Mouse (Mus musculus) R1 (cell line): ENCODE measurements around the gene Atp2b4.
A peak's percentile ranks its signal among the peaks of the same experiment; 100 is the strongest.

Source experiments
- DNase-seq: peaks from one replicate; pipeline ENCODE4 v3.0.0-alpha.2; 2018; ENCODE audit warnings: low read depth, low spot score

Gene Atp2b4

DNA sequence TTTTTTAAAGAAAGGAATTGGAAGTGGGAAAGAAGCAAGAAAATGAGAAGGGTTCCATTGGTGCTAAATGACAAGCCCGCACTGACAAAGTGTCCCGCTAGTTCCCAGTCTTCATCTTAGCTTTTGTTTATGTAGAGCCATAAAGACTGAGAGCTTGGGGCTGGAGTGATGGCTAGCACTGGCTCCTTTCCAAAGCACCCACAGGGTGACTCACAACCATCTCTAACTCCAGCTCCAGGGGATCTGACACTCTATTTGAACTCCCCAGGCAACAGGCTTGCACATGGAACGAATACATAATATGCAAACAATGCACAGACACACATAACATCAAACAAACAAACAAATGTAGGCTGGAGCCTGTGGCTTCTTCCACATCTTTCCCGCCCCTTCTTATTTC lies 50.9 kb downstream of the Atp2b4 start:
- DNase-seq: no peak

GRCm38 (mm10) chr1:133745078-133745495 lies 55.8 kb downstream of the Atp2b4 start:
- DNase-seq: no peak

DNA sequence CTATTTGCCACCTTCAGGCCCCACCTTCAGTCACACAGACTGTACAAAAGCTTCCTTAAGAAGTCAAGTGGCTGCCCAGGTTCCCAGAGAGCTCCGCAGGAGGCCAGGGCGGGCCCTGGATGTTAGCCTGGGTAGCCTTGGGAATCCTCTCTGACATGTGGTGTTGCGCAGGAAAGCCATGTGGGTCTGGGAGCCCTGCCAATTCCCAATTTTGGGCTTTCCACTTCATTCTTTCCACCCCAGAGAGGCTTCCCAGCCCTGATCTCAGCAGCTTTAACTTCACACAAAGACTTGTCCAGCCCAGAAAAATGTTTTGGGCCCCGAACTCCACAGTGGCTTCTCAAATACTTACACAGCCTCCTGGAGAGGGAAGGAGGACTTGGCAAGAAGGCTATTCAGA lies 56.2 kb downstream of the Atp2b4 start:
- DNase-seq: peak; percentile 42

GRCm38 (mm10) chr1:133742517-133742916 lies 58.3 kb downstream of the Atp2b4 start:
- DNase-seq: no peak

GRCm38 (mm10) chr1:133741881-133742434 lies 58.9 kb downstream of the Atp2b4 start:
- peak; percentile 31 for DNase-seq

- no peak for DNase-seq
Observed at GRCm38 (mm10) chr1:133741171-133741570, 59.7 kb downstream of the Atp2b4 start.

- DNase-seq: no peak
Observed at GRCm38 (mm10) chr1:133736664-133737063, 64.2 kb downstream of the Atp2b4 start.

DNA sequence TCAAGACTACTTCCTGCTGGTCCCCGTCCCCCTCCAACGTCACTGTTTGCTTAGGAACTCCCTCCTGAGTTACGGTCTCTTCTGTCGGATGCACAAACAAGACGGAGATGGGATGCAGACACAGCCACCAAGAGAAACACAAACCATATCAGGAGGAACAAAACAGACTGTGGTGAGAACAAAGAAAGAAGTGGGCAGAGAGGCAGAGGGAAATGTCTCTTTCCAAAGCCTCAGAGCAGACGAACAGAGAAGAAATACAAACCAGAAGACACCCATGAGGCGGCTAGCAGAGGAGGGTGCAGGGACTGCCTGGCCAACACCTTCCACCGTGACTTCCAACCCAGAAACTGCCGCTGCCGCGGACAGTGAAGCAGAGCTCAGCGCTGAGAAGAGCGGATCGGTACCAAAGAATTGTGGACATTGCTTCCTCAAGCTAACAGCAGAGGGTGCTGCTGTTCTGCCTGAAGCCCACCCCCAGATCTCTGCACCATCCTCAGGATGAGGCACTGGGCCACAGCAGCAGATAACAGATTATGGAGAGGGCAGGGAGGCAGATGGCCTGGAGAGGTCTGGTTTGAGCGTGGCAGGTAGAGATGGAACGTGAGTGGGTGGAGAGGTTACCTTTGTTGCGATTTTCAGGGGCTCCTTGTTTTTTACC lies 64.7 kb downstream of the Atp2b4 start:
- DNase-seq: peak; percentile 66

DNA sequence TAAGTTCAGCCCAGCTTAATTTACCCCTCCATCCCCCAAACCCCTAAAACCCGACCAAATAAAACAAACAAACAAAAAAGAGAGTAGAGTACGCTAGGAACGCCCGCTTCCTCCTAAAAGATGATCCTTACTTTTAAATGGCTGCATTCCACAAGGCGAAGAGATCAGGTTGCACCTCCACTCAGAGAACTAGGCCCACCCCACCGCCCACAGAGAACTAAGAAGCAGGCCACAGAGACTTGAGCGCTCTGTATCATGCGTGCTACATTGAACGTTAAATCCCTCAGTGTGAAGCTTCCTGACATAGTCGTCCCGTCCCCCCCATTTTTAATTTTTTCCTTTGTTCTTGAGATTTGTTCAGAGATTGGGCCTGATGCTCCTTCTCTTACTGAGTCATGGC lies 68.0 kb downstream of the Atp2b4 start:
- peak; percentile 76 for DNase-seq

DNA sequence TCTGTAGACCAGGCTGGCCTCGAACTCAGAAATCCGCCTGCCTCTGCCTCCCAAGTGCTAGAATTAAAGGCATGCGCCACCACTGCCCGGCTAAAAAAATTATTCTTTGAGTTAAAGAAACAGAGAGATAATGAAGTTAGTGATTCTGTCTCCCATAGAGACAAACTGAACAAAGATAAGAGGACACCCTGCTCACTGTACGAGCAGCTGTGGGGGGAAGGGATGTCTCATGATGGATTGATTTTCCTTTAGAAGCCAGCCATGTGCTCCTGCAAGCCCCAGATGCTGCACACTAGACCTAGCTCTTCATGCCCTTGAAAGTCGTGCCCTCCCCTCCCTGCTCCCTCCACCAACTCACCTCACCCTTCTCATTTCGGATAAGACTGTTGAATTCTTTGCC lies 72.5 kb downstream of the Atp2b4 start:
- DNase-seq: no peak

GRCm38 (mm10) chr1:133720342-133720741 lies 80.5 kb downstream of the Atp2b4 start:
- no peak for DNase-seq

GRCm38 (mm10) chr1:133718786-133719185 lies 82.1 kb downstream of the Atp2b4 start:
- DNase-seq: no peak

DNA sequence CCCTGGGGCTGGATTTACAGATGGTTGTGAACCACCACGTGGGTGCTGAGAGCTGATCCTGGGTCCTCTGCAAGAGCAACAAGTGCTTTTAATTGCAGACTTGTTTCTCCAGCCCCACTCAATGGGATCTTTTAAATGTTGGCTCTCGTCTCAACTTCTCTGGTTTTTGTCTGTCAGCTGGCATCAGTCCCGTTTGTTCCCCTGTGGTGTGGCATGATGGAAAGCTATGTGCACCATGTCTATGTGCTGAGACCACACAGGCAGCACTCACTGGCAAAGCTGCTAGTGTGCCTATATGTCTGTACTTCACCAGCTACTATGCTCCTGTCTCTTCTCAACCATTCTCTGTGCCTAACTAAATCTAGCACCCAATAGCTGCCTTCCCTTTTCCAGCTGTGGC lies 82.5 kb downstream of the Atp2b4 start:
- no peak for DNase-seq

GRCm38 (mm10) chr1:133716464-133716863 lies 84.4 kb downstream of the Atp2b4 start:
- peak; percentile 83 for DNase-seq

DNA sequence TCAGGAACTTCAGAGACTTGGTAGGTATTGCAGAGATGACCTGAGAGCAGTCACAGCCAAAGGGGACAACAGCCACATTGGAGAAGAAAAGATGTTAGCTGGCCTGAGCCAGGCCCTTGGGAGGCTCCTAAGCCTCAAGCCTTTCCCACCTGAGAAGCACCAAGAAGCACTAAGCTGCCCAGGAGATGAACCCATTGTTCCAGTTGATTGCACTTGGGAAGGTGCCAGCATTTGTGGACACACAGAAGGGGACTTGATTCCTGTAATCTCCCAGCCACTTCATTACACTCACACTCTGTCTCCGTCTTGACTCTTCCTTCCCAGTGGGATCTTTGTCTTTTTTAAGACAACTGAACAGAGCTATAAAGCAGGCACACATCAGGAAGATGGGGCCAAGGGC lies 85.7 kb downstream of the Atp2b4 start:
- DNase-seq: no peak

DNA sequence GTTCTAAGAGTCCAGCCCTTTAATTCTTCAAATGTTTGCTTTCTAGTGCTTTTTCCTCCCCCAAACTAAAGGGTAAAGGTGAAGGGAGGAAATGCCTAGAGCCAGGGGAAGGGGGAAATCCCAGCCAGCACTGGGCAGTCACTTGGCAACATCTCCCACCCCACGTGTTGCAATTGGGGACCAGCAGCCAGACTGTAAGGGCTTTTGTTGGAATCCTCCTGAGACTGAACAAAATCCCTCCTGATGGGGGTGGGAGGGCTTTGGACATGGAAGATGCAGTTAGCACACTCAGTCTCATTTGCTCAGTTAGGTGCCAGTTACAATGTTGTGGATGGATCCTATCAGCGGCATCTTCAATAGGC lies 87.9 kb downstream of the Atp2b4 start:
- no peak for DNase-seq

DNA sequence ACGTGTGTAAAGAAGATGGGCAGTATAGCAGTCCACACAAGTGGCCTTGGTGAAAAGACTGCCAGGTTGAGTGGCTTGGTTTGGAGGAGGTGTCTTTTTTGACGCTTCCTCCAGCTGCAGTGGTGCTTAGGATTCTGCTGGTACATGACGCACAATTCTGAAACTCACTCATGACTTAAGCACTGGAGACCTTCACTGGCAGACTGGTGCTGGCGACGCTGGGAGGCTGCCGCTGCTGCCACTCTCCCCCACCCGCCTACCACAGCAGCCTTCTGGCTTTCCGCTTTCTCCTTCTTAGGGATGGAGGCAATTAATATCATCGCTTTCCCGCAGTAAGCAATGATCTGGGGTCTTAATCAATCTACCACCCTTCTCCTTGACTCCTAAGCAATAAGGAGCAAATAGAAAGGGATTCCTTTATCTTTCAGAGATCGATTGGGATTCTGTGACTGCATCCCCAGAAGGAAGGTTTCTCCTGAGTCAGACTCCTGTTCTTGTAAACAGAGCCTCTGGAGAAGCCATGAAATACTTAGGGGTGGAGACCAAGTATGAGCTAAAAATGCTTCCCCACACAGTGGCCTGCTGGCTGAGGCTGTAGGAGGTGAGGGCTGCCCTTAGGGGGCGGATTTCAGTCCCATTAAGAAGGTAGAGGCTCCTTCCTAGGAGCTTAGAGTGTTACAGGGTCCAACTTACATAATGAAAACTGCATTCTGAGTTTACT lies 88.4 kb downstream of the Atp2b4 start:
- peak; percentile 44 for DNase-seq

GRCm38 (mm10) chr1:133711376-133711775 lies 89.5 kb downstream of the Atp2b4 start:
- DNase-seq: no peak

GRCm38 (mm10) chr1:133710895-133711294 lies 89.9 kb downstream of the Atp2b4 start:
- DNase-seq: no peak

DNA sequence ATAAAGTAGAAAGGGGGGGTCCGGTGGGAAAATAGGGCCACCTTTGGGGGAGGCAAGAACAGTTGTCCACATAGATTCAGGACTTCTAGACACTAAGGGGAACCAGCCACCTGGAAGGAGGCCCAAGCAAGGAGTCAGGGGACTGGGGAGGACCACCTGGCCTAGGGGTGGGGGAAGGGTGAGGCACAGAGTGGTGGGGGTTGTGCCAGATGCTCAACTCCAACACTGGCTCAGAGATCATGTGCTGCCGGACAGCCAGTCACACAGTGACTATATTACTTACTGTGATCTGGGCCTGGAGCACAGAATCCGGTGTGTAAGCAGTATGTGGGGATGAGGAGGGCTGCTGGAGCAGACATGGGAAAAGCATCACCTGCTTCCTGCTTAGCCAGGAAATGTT lies 91.5 kb downstream of the Atp2b4 start:
- DNase-seq: peak; percentile 23

- peak; percentile 54 for DNase-seq
Observed at GRCm38 (mm10) chr1:133701824-133702223, 99.0 kb downstream of the Atp2b4 start.

- no peak for DNase-seq
Observed at GRCm38 (mm10) chr1:133697935-133698620, 102.8 kb downstream of the Atp2b4 start.
